Mouse (Mus musculus) liver, embryonic 14.5 days (tissue): ENCODE data around the gene Sh3bgr.

Experiments
- CTCF ChIP-seq: IDR thresholded peaks from 2 replicates; pipeline ENCODE4 v1.5.1; 2016; ENCODE audit warnings: antibody characterized with exemption, low read depth, control low read depth
- EP300 ChIP-seq: IDR thresholded peaks from 2 replicates; pipeline ENCODE4 v1.6.1; 2016; ENCODE audit warnings: antibody characterized with exemption, low read depth

DNA sequence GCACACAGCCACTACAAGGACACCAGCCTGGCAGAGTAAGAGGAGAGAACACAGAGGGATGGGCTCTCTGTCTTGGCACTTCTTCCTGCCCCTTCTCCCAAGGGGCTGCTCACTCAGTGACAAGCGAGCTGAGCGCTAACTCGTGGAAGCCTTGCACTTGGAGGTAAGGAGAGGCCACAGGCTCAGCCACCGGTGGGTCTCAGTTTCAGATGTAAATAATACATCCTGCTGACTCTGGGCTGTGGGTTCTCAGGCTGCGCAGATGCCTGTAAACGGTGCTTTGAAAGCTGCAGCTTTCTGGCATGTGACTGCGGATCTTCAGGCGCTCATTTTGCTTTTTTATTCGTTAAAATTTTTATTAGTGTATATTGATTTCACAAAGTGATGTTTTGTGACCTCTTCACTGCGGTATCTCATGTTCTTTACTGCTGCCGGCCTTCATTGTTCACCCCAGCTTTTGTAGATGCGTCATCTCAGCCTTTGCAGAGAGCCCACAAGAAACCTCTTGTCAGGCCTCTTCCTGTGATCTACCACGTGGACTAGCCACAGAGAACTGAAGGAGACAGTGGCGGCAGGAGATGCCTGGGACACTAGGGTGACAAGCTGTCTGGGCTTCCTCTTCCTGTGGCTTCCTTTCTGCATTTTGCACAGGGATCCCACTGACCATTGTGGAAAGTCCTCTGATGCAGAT, 72.8 kb downstream of the Sh3bgr start:
- TF ChIP-seq CTCF = no peak
- TF ChIP-seq EP300 = no peak
